Mouse (Mus musculus): ENCODE results near the gene Gm10972.
"Not testable (repeated sequence)": the region's sequence is repeated elsewhere in the genome, so short reads cannot be mapped to it uniquely, and the experiment has no call there.

The Gm10972 gene

DNA sequence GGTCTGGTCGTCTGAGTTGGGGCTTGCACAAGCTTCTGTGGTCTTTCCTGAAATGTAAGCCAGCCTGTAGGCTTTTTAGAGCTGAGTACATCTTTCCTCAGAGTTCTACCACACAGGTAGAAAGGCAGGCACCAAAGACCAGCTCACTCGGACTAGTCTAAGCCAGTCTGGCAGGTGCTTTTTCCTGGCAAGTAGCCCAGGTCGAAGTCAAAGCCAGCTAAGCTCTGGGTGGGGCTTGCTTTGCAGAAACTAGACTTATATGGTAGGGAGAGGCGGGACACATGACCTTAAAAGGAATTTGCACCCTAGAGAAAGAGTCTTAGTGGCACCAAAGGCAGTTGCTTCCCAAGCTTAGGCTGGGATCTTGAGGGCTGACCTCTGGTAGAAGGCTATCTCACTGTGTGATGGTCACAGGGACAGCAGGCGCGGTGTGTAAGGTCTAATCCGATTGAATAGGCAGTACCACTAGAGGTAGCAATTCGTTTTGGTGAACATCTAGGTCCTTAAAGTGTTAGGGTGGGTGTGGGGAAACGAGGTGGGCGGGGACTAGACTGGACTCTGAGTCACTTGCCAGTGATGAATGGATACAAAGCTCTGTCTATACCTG is 16.3 kb downstream of the Gm10972 start:
- not testable (repeated sequence) for DNase-seq

GRCm38 (mm10) chr3:94660841-94661240 is 17.9 kb downstream of the Gm10972 start:
- not testable (repeated sequence) for DNase-seq

- DNase-seq: not testable (repeated sequence)
Measured at GRCm38 (mm10) chr3:94665060-94665802, 22.3 kb downstream of the Gm10972 start.

DNA sequence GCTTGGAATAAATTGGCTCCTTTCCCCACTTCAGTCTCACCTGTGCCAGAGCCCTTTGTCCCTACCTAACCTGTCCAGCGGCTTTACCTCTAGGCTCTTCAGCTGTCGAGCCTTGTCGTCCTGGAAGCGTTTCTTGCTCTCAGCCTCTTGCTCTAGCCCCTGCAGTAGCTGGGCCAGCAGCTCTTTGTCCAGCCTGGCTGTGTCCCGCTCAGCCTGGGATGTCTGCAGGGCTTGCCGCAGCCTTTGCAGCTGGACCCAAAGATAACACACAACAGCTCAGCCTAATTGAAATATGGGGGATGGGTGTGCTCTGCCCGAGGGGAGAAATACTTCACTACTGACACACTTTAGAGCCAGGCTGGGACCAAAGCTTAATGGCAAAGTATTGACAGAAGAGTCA is 23.0 kb downstream of the Gm10972 start:
- not testable (repeated sequence) for DNase-seq

DNA sequence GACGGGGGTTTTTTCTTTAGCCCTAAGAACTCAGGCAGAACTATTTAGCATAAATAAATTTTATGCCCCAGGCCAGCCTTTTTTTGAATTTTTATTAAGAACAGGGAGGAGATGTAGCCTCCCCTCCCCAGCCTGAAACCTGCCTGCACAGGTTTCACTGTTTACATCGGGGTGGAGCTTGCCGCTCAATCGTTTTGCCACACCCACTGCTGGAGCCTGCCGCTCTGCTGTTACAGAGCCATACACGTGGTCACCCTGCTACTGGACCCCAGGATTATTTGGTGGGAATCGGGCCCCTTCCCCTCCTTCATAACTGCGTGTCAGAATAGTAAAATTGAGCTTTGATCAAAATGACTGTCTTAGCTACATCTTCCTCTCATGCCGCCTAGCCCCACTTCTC is 32.2 kb downstream of the Gm10972 start:
- not testable (repeated sequence) for DNase-seq

GRCm38 (mm10) chr3:94679351-94679841 is 36.5 kb downstream of the Gm10972 start:
- no peak for DNase-seq

DNA sequence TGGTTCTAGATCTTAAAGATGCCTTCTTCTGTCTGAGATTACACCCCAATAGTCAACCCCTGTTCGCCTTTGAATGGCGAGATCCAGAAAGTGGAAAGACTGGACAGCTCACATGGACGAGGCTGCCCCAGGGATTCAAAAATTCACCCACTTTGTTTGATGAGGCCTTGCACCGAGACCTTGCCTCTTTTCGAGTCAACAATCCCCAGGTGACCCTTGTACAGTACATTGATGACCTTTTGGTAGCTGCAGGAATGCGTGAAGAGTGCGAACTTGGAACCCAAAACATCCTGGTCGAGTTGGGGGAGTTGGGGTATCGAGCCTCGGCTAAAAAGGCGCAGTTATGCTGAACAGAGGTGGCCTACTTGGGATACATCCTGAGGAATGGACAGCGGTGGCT is 37.1 kb downstream of the Gm10972 start:
- not testable (repeated sequence) for DNase-seq

DNA sequence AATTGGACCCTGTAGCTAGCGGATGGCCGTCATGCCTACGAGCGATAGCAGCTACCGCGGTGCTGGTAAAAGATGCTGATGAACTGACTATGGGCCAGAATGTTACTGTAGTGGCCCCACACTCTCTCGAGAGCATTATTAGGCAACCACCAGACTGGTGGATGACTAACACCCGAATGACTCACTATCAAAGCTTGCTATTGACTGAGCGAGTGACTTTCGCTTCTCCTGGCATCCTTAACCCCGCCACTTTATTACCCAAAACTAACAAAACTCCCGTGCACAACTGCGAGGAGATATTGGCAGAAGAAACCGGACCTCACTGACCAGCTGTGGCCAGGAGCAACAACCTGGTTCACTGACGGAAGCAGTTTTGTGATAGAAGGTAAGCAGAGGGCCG is 37.9 kb downstream of the Gm10972 start:
- DNase-seq: no peak

DNA sequence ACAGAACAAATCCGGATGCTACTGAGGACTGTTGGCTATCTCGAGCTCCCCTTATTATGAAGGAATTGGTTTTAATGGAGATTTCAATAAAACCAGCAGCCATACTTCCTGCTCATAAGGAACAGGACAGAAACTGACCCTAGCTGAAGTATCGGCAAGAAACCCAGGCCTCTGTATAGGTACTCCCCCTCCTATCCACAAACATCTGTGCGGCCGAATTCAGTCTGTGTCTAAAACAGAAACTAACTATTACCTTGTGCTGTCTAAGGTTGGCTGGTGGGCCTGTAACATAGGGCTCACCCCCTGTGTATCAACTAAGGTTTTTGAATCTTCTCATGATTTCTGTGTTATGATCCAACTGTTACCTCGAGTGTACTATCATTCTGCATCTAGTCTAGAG is 40.7 kb downstream of the Gm10972 start:
- DNase-seq: no peak

GRCm38 (mm10) chr3:94685989-94686772 is 43.3 kb downstream of the Gm10972 start:
- DNase-seq: not testable (repeated sequence)

GRCm38 (mm10) chr3:94688698-94689097 is 45.8 kb downstream of the Gm10972 start:
- DNase-seq: not testable (repeated sequence)

DNA sequence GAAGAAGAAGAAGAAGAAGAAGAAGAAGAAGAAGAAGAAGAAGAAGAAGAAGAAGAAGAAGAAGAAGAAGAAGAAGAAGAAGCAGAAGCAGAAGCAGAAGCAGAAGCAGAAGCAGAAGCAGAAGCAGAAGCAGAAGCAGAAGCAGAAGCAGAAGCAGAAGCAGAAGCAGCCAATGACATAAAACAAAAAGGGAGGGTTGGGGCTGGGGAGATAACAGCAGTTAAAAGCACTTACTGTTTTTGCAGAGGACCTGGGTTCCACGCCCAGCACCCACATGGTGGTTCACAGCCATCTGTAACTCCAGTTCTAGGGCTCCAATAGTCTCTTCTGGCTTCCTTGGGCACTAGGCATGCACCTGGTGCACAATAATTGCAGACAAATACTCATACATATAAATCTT is 46.3 kb downstream of the Gm10972 start:
- DNase-seq: not testable (repeated sequence)

DNA sequence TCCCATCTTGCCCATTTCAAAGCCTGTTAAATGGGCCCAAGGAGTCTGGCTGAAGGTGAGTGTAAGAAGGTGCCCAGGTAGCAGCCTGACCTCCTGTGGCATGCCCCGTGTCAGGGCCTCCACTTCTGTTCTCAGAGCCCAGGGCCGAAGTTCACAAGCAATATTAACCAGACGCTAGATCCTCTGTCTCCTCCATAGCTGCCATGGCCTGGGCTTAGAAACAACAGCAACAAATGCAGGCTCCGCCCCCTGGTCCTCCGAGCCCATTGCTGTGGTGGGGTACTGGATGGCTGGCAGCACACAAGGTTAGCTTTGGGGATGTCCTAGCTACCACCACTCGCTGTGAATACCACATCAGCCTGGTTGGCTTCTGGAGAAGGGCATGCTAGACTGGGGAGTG is 47.2 kb downstream of the Gm10972 start:
- not testable (repeated sequence) for DNase-seq

- DNase-seq: no peak
Measured at GRCm38 (mm10) chr3:94690616-94691247, 47.8 kb downstream of the Gm10972 start.

DNA sequence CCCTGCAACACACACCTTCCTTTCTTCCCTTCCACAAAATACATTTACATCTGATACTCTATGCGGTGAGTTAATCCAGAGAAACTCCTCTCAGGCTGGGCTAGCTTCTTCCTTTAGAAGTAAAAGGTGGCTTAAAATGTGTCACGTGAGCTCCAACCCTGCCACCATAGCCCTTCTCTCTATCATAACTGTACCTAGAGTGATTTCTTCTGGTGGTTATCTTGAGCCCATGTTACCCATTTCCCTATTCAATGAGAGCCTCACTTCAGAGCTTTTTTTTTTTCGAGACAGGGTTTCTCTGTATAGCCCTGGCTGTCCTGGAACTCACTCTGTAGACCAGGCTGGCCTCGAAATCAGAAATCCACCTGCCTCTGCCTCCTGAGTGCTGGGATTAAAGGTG is 48.8 kb downstream of the Gm10972 start:
- not testable (repeated sequence) for DNase-seq
